Mouse (Mus musculus): ENCODE data around the gene Mrpl57. TPM values are rescaled to one million over a fixed set of nuclear protein-coding genes. Genes with fewer than 3 reads are reported as not detected.
A peak's percentile ranks its signal among the peaks of the same experiment; 100 is the strongest.

The Mrpl57 gene
- 214 and 220 TPM in 2 replicates for polyA plus RNA-seq (2015; fragmentation: Nextera tagmentation; extraction: Ambion mirVana)

- H3K27me3 ChIP-seq (ENCODE audit: control insufficient read depth, insufficient read depth, low read length), result no peaks in the 10 kb centered on the region
- peak within 1 kb of the TSS; percentile 95 for H3K27ac ChIP-seq (replicated peaks)
- DNase-seq (ENCODE audit: low spot score) (peak; percentile 92), ATAC-seq (ENCODE audit: low FRiP score, low TSS enrichment) (peak; percentile 95)
- H3K4me1 ChIP-seq (replicated peaks; ENCODE audit: control insufficient read depth, insufficient read depth), result no peaks in the 10 kb centered on the region; the same call in 1 of the 2 replicates
- H3K4me3 ChIP-seq (ENCODE audit: low read depth, low read length), result peak within 1 kb of the TSS; percentile 80
- H3K9me3 ChIP-seq (ENCODE audit: control insufficient read depth, low read length), result no peaks in the 10 kb centered on the region
- peak within 1 kb of the TSS; percentile 94 for H3K9ac ChIP-seq (ENCODE audit: low read length)
- TF ChIP-seq EP300 (optimal IDR thresholded peaks at IDR 0.05) (peak; percentile 90), CTCF (IDR thresholded peaks at IDR 0.05; ENCODE audit: low read depth) (peak; percentile 36; the same call in 1 of the 2 replicates)
- H3K4me2 ChIP-seq (replicated peaks; ENCODE audit: low read depth), result peak within 1 kb of the TSS; percentile 79
- no peaks in the 10 kb centered on the region for H3K36me3 ChIP-seq (ENCODE audit: control insufficient read depth, insufficient read depth, low read length)
- WGBS, result under 1% methylated on average over 94 of the region's 96 CpGs
Measured at GRCm38 (mm10) chr14:57825788-57826751, at the start of gene Mrpl57, which contains the start of gene Ska3. Mrpl57 (plus strand) TSS chr14:57826234. Ska3 (minus strand) TSS chr14:57826185.

GRCm38 (mm10) chr14:57787406-57787805, 38.6 kb upstream of the Mrpl57 start:
- 52% methylated on average over 4 of the region's 4 CpGs for WGBS
- Histone ChIP-seq H3K4me1 (replicated peaks; ENCODE audit: control insufficient read depth, insufficient read depth) (no peaks in the 10 kb centered on the region), H3K4me2 (replicated peaks; ENCODE audit: low read depth) (no peak overlapping the region), H3K9ac (ENCODE audit: low read length) (no peak overlapping the region), H3K4me3 (ENCODE audit: low read depth, low read length) (no peak overlapping the region), H3K36me3 (ENCODE audit: control insufficient read depth, insufficient read depth, low read length) (no peaks in the 10 kb centered on the region), H3K9me3 (ENCODE audit: control insufficient read depth, low read length) (no peaks in the 10 kb centered on the region), H3K27me3 (ENCODE audit: control insufficient read depth, insufficient read depth, low read length) (no peaks in the 10 kb centered on the region), H3K27ac (replicated peaks) (no peak overlapping the region)
- TF ChIP-seq EP300 (optimal IDR thresholded peaks at IDR 0.05) (no peak), CTCF (IDR thresholded peaks at IDR 0.05; ENCODE audit: low read depth) (no peak)
- DNase-seq (ENCODE audit: low spot score), result no peak
- ATAC-seq (ENCODE audit: low FRiP score, low TSS enrichment), result no peak

DNA sequence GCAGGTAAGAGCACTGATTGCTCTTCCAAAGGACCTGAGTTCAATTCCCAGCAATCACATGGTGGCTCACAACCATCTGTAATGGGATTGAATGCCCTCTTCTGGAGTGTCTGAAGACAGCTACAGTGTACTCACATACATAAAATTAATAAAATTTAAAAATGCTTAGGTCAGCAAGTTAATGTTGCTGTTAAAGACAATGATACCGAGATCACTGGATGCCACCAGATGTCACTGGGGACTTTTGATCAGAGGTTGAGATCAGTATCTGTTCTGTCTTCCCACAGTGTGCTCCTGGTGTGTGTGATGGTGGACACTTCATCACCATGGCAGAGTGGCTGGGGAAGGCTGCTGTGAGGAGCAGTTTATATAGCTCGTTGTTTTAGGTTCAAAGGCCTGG, 36.7 kb upstream of the Mrpl57 start:
- WGBS, result 83% methylated on average over 2 of the region's 2 CpGs
- no peak overlapping the region for H3K27ac ChIP-seq (replicated peaks)
- H3K9me3 ChIP-seq (ENCODE audit: control insufficient read depth, low read length), result no peaks in the 10 kb centered on the region

DNA sequence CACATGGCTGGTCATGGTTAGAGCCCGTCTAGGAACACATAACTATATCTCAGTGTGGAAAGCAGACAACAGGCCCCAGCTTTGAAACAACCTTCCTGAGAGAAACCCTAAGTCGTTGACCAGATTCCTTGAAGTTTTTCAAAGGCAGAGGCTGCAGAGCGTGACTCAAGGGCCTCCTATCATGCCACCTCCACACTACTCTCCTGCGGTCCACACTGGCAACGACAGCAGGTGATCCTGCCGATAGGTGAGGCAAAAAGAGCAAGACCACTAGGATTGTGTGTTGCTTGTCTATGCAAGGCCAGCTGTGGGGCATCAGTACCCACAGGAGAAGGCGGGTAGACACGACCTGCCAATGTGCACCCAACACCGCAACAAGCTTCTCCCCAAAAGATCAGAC, 36.3 kb upstream of the Mrpl57 start:
- Histone ChIP-seq H3K27ac (replicated peaks) (no peak overlapping the region), H3K4me2 (replicated peaks; ENCODE audit: low read depth) (no peak overlapping the region), H3K27me3 (ENCODE audit: control insufficient read depth, insufficient read depth, low read length) (no peaks in the 10 kb centered on the region), H3K36me3 (ENCODE audit: control insufficient read depth, insufficient read depth, low read length) (no peaks in the 10 kb centered on the region), H3K9me3 (ENCODE audit: control insufficient read depth, low read length) (no peaks in the 10 kb centered on the region), H3K4me1 (replicated peaks; ENCODE audit: control insufficient read depth, insufficient read depth) (no peaks in the 10 kb centered on the region), H3K9ac (ENCODE audit: low read length) (no peak overlapping the region), H3K4me3 (ENCODE audit: low read depth, low read length) (no peak overlapping the region)
- 87% methylated on average over 9 of the region's 9 CpGs for WGBS
- ATAC-seq (ENCODE audit: low FRiP score, low TSS enrichment), result no peak
- no peak for TF ChIP-seq EP300 (optimal IDR thresholded peaks at IDR 0.05)
- DNase-seq (ENCODE audit: low spot score), result no peak

More for the DNA sequence above, 36.7 kb upstream of the Mrpl57 start:
- Histone ChIP-seq H3K9ac (ENCODE audit: low read length) (no peak overlapping the region), H3K36me3 (ENCODE audit: control insufficient read depth, insufficient read depth, low read length) (no peaks in the 10 kb centered on the region), H3K4me2 (replicated peaks; ENCODE audit: low read depth) (no peak overlapping the region), H3K27me3 (ENCODE audit: control insufficient read depth, insufficient read depth, low read length) (no peaks in the 10 kb centered on the region), H3K4me3 (ENCODE audit: low read depth, low read length) (no peak overlapping the region), H3K4me1 (replicated peaks; ENCODE audit: control insufficient read depth, insufficient read depth) (no peaks in the 10 kb centered on the region)
- TF ChIP-seq EP300 (optimal IDR thresholded peaks at IDR 0.05) (no peak), CTCF (IDR thresholded peaks at IDR 0.05; ENCODE audit: low read depth) (no peak)
- no peak for DNase-seq (ENCODE audit: low spot score)
- no peak for ATAC-seq (ENCODE audit: low FRiP score, low TSS enrichment)

DNA sequence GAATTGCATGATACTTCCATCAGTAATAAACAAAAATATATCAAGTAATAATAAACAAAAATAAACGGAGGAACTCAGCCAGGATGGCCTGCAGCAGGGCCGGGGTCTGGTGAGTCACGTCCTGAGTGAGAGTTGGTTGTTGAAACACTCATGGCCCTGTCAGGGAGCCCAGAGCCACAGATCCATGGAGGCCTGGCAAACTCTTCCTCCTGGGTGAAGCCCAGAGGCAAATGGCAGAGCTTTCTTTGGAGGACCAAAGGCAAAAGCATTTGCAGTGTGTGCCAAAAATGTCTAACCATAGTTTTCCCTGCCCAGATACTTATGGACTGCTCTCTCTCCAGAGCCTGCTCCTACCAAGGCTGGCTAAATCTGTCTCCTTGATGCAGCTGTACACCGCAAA, 34.9 kb upstream of the Mrpl57 start:
- H3K9ac ChIP-seq (ENCODE audit: low read length), result no peak overlapping the region
- no peak for DNase-seq (ENCODE audit: low spot score)
- no peak overlapping the region for H3K4me2 ChIP-seq (replicated peaks; ENCODE audit: low read depth)
- H3K27ac ChIP-seq (replicated peaks), result no peak overlapping the region
- H3K36me3 ChIP-seq (ENCODE audit: control insufficient read depth, insufficient read depth, low read length), result no peaks in the 10 kb centered on the region
- H3K4me3 ChIP-seq (ENCODE audit: low read depth, low read length), result no peak overlapping the region
- 57% methylated on average over 4 of the region's 4 CpGs for WGBS
- H3K9me3 ChIP-seq (ENCODE audit: control insufficient read depth, low read length), result no peaks in the 10 kb centered on the region
- TF ChIP-seq EP300 (optimal IDR thresholded peaks at IDR 0.05) (no peak), CTCF (IDR thresholded peaks at IDR 0.05; ENCODE audit: low read depth) (no peak)
- H3K4me1 ChIP-seq (replicated peaks; ENCODE audit: control insufficient read depth, insufficient read depth), result no peaks in the 10 kb centered on the region
- no peaks in the 10 kb centered on the region for H3K27me3 ChIP-seq (ENCODE audit: control insufficient read depth, insufficient read depth, low read length)
- ATAC-seq (ENCODE audit: low FRiP score, low TSS enrichment), result no peak

- no peaks in the 10 kb centered on the region; the same call in 1 of the 2 replicates for H3K36me3 ChIP-seq (ENCODE audit: control insufficient read depth, insufficient read depth, low read length)
- ATAC-seq (ENCODE audit: low FRiP score, low TSS enrichment) (peak; percentile 47), DNase-seq (ENCODE audit: low spot score) (peak; percentile 18)
- H3K9me3 ChIP-seq (ENCODE audit: control insufficient read depth, low read length), result no peaks in the 10 kb centered on the region
- WGBS, result 12% methylated on average over 7 of the region's 7 CpGs
- no peaks in the 10 kb centered on the region for H3K4me1 ChIP-seq (replicated peaks; ENCODE audit: control insufficient read depth, insufficient read depth)
- H3K4me2 ChIP-seq (replicated peaks; ENCODE audit: low read depth), result peak overlapping the region; percentile 63
- no peak for TF ChIP-seq EP300 (optimal IDR thresholded peaks at IDR 0.05)
- TF ChIP-seq CTCF (IDR thresholded peaks at IDR 0.05; ENCODE audit: low read depth), result peak; percentile 47
- peak overlapping the region; percentile 31; the same call in 1 of the 2 replicates for H3K9ac ChIP-seq (ENCODE audit: low read length)
- no peak overlapping the region; the same call in 1 of the 2 replicates for H3K27ac ChIP-seq (replicated peaks)
- H3K27me3 ChIP-seq (ENCODE audit: control insufficient read depth, insufficient read depth, low read length), result no peaks in the 10 kb centered on the region
- peak overlapping the region; percentile 69 for H3K4me3 ChIP-seq (ENCODE audit: low read depth, low read length)
Measured at GRCm38 (mm10) chr14:57797551-57797950, 28.5 kb upstream of the Mrpl57 start.
